Mouse (Mus musculus) stomach, postnatal 0 days (tissue): ENCODE measurements around the gene Patz1.

Experiments
- CTCF ChIP-seq: IDR thresholded peaks from 2 replicates; pipeline ENCODE4 v1.5.1; 2016; ENCODE audit warnings: antibody characterized with exemption, low read depth, mild to moderate bottlenecking, moderate library complexity
- EP300 ChIP-seq: optimal IDR thresholded peaks from 2 replicates; pipeline ENCODE3; 2016; ENCODE audit warnings: antibody characterized with exemption

- no peak for TF ChIP-seq CTCF
- TF ChIP-seq EP300 = no peak
Measured at GRCm38 (mm10) chr11:3294641-3295040, 6.0 kb downstream of the Patz1 start.
